Mouse (Mus musculus) stomach, embryonic 16.5 days (tissue): ENCODE results near the gene Olfr49. TPM values are rescaled to one million over a fixed set of nuclear protein-coding genes. Genes with fewer than 3 reads are reported as not detected.
A peak's percentile ranks its signal among the peaks of the same experiment; 100 is the strongest.

Experiments
- ATAC-seq: fragments of 200-750 bp; cut with Nextera tagmentation; 2 replicates; pipeline ENCODE4 v1.8.0; 2017; ENCODE audit warnings: moderate number of reproducible peaks, moderate TSS enrichment; ENCODE audit not compliant: insufficient read depth, low FRiP score
- H3K27ac ChIP-seq: fragments of 300-500 bp; sonication (generic); 2 replicates; pipeline ENCODE4 v1.5.1; 2014; ENCODE audit warnings: low read length
- H3K27me3 ChIP-seq: fragments of 300-500 bp; sonication (generic); 2 replicates; pipeline ENCODE4 v1.6.1; 2014; ENCODE audit warnings: low read length, control low read depth, mixed read lengths; ENCODE audit not compliant: control insufficient read depth, insufficient read depth
- H3K36me3 ChIP-seq: fragments of 300-500 bp; sonication (generic); 2 replicates; pipeline ENCODE4 v1.6.1; 2014; ENCODE audit warnings: low read length; ENCODE audit not compliant: control insufficient read depth, insufficient read depth
- H3K4me1 ChIP-seq: fragments of 300-500 bp; sonication (generic); 2 replicates; pipeline ENCODE4 v1.6.1; 2014; ENCODE audit warnings: low read length, control low read depth, mixed read lengths; ENCODE audit not compliant: control insufficient read depth, insufficient read depth
- H3K4me2 ChIP-seq: fragments of 300-500 bp; sonication (generic); 2 replicates; pipeline ENCODE4 v1.6.1; 2014; ENCODE audit warnings: low read depth, low read length, mixed read lengths
- H3K4me3 ChIP-seq: fragments of 300-500 bp; sonication (generic); replicated peaks from 2 replicates; pipeline ENCODE4 v1.5.1; 2014; ENCODE audit warnings: mild to moderate bottlenecking, low read length
- H3K9ac ChIP-seq: fragments of 300-500 bp; sonication (generic); 2 replicates; pipeline ENCODE4 v1.6.1; 2014; ENCODE audit warnings: low read length
- H3K9me3 ChIP-seq: fragments of 300-500 bp; sonication (generic); replicated peaks from 2 replicates; pipeline ENCODE4 v1.6.1; 2016; ENCODE audit warnings: low read length, control low read depth; ENCODE audit not compliant: control insufficient read depth
- WGBS: fragments of 180-500 bp; shearing (Covaris S2); extraction: QIAGEN DNeasy Blood & Tissue Kit; methylation state at CpG from one replicate; pipeline ENCODE4 v1.1.7; 2014; 5-methylcytosine and 5-hydroxymethylcytosine counted together
- polyA plus RNA-seq: library from polyadenylated mRNA; unstranded; fragments of >200 nt; fragmentation: Nextera tagmentation; extraction: Ambion mirVana; gene quantifications from 2 replicates; pipeline ENCODE4 v1.2.1, GENCODE M21; 2015

Olfr49 gene
- polyA plus RNA-seq, 1 experiment from 2014 or later, result not detected

DNA sequence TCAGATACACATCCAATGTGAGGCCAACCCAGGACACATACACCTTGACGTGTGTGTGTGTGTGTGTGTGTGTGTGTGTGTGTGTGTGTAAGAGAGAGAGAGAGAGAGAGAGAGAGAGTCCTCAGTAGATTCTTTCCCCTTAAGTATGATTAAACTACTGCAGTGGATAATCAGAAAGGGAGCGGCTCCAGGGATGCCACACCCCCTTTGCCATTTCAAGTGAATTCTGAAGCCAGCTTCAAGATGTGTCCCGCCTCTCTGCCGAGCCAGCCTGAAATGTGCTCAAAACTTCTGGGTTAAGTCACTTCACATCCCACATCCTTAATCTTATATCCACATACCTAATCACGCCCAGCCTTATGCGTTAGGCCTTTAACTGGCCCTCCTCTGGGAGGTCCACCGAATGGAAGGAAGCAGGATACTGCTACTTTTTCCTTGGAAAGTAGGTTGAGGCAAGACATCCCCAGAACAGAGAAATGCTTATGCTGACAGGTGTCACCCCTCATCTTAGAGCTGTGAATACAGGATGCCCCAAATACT is 26.5 kb downstream of the Olfr49 start:
- Histone ChIP-seq H3K9me3 (no peaks in the 10 kb centered on the region), H3K9ac (no peak overlapping the region), H3K27ac (peak overlapping the region; percentile 32; the same call in 1 of the 2 replicates), H3K27me3 (no peaks in the 10 kb centered on the region), H3K36me3 (no peaks in the 10 kb centered on the region), H3K4me3 (peak overlapping the region; percentile 64), H3K4me1 (peaks cover 12% of the 10 kb centered on the region; the same call in 1 of the 2 replicates), H3K4me2 (peak overlapping the region; percentile 53)
- ATAC-seq, result no peak
- 48% methylated on average over 7 of the region's 7 CpGs for WGBS

DNA sequence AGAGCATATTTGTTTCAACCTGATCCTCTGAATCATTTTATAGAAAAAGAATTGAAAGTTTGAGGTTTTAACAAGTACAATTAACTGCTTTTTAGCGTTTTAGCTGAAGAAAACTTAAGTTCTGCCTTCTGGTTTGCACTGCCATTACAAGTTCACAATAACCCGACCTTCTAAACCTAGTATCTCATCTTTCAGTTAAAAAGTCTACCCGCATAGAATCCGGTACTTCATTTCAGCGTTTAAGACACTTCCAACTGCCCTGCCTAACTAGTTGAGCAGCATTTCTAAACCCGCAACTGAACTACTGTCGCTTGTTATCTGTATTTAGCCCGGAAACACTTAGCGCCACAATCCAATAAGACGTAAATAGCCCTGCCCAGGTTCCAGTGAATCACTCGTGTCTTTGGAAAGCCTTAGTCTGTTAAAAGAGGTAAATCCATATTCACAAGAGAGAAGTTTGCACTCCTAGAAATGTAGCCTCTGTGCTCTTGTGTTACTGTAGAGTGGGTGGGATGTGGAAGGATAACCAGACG is 30.0 kb downstream of the Olfr49 start:
- peak overlapping the region; percentile 79 for H3K9ac ChIP-seq
- no peaks in the 10 kb centered on the region for H3K27me3 ChIP-seq
- H3K4me1 ChIP-seq, result peaks cover 30% of the 10 kb centered on the region
- peak overlapping the region; percentile 85 for H3K4me2 ChIP-seq
- no peak for ATAC-seq
- peak overlapping the region; percentile 93; the same call in 1 of the 2 replicates for H3K27ac ChIP-seq
- H3K9me3 ChIP-seq, result no peaks in the 10 kb centered on the region
- 47% methylated on average over 12 of the region's 12 CpGs for WGBS
- peak overlapping the region; percentile 92 for H3K4me3 ChIP-seq
- no peaks in the 10 kb centered on the region for H3K36me3 ChIP-seq

- ATAC-seq, result peak; percentile 99
- peak within 1 kb of the TSS; percentile 92 for H3K4me3 ChIP-seq
- H3K27me3 ChIP-seq, result no peaks in the 10 kb centered on the region
- H3K4me2 ChIP-seq, result peak within 1 kb of the TSS; percentile 85
- H3K4me1 ChIP-seq, result peaks cover 33% of the 10 kb centered on the region
- no peaks in the 10 kb centered on the region for H3K9me3 ChIP-seq
- under 1% methylated on average over 39 of the region's 39 CpGs for WGBS
- H3K27ac ChIP-seq, result peak within 1 kb of the TSS; percentile 93
- peak within 1 kb of the TSS; percentile 89 for H3K9ac ChIP-seq
- no peaks in the 10 kb centered on the region for H3K36me3 ChIP-seq
Measured at GRCm38 (mm10) chr14:54253741-54254291, 30.9 kb downstream of the Olfr49 start, which contains the start of the genes Dad1 and Abhd4. TSS of gene Dad1 (minus strand) at chr14:54254104. TSS of gene Abhd4 (plus strand) at chr14:54254188.

- peaks cover 30% of the 10 kb centered on the region for H3K4me1 ChIP-seq
- ATAC-seq, result no peak
- no peak overlapping the region for H3K4me3 ChIP-seq
- 0 out of 2 replicates have a peak overlapping the region, but pooled peaks have one; percentile 16 for H3K4me2 ChIP-seq
- no peak overlapping the region; the same call in 1 of the 2 replicates for H3K27ac ChIP-seq
- H3K27me3 ChIP-seq, result no peaks in the 10 kb centered on the region
- WGBS, result 49% methylated on average over 4 of the region's 4 CpGs
- H3K9ac ChIP-seq, result no peak overlapping the region
- 0 out of 2 replicates have a peak, but pooled peaks cover 3% of the 10 kb centered on the region for H3K36me3 ChIP-seq
- no peaks in the 10 kb centered on the region for H3K9me3 ChIP-seq
Measured at GRCm38 (mm10) chr14:54250122-54250521, 34.6 kb downstream of the Olfr49 start.

DNA sequence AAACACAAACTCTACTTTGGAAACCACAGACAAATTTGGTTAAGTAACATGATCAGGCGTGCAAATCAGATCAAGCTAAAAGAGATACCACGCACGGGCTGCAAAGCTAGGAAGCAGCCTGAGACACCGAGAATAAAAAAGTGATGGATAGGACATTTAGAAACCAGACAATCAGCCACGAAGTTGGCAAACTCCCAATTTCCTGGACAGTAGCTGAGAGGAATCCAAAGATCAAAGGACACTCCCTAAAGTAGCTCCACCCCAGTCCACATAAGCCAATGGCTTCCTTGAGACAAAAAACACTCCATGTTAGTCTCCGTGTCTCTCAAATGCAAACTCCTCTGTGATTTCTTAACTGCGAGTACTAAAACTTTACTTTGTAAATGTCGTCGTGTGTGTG is 35.4 kb downstream of the Olfr49 start:
- peaks cover 26% of the 10 kb centered on the region for H3K4me1 ChIP-seq
- H3K4me3 ChIP-seq, result no peak overlapping the region
- no peaks in the 10 kb centered on the region for H3K27me3 ChIP-seq
- 0 out of 2 replicates have a peak, but pooled peaks cover 3% of the 10 kb centered on the region for H3K36me3 ChIP-seq
- no peaks in the 10 kb centered on the region for H3K9me3 ChIP-seq
- H3K27ac ChIP-seq, result no peak overlapping the region
- H3K4me2 ChIP-seq, result no peak overlapping the region
- no peak overlapping the region for H3K9ac ChIP-seq
- ATAC-seq, result no peak
- WGBS, result 52% methylated on average over 9 of the region's 9 CpGs

GRCm38 (mm10) chr14:54246232-54246631 is 38.5 kb downstream of the Olfr49 start:
- no peak for ATAC-seq
- H3K27ac ChIP-seq, result no peak overlapping the region
- peaks cover 12% of the 10 kb centered on the region; the same call in 1 of the 2 replicates for H3K4me1 ChIP-seq
- H3K9ac ChIP-seq, result no peak overlapping the region
- no peak overlapping the region for H3K4me3 ChIP-seq
- no peak overlapping the region for H3K4me2 ChIP-seq
- WGBS, result 85% methylated on average over 3 of the region's 3 CpGs
- H3K36me3 ChIP-seq, result peaks cover 19% of the 10 kb centered on the region
- H3K27me3 ChIP-seq, result no peaks in the 10 kb centered on the region
- H3K9me3 ChIP-seq, result no peaks in the 10 kb centered on the region

- ATAC-seq, result no peak
- H3K4me1 ChIP-seq, result peaks cover 5% of the 10 kb centered on the region; the same call in 1 of the 2 replicates
- peaks cover 20% of the 10 kb centered on the region for H3K36me3 ChIP-seq
- no peak overlapping the region for H3K27ac ChIP-seq
- WGBS, result 52% methylated on average over 3 of the region's 3 CpGs
- no peaks in the 10 kb centered on the region for H3K27me3 ChIP-seq
- H3K9ac ChIP-seq, result no peak overlapping the region
- no peak overlapping the region for H3K4me2 ChIP-seq
- H3K4me3 ChIP-seq, result no peak overlapping the region
- H3K9me3 ChIP-seq, result no peaks in the 10 kb centered on the region
Measured at GRCm38 (mm10) chr14:54244183-54244582, 40.6 kb downstream of the Olfr49 start.

- ATAC-seq, result no peak
- H3K9ac ChIP-seq, result no peak overlapping the region
- H3K27me3 ChIP-seq, result no peaks in the 10 kb centered on the region
- H3K9me3 ChIP-seq, result no peaks in the 10 kb centered on the region
- H3K4me2 ChIP-seq, result no peak overlapping the region
- H3K4me1 ChIP-seq, result no peaks in the 10 kb centered on the region
- no peak overlapping the region for H3K27ac ChIP-seq
- H3K4me3 ChIP-seq, result no peak overlapping the region
- WGBS, result 87% methylated on average over 5 of the region's 5 CpGs
- peaks cover 17% of the 10 kb centered on the region for H3K36me3 ChIP-seq
Measured at GRCm38 (mm10) chr14:54240542-54240941, 44.2 kb downstream of the Olfr49 start.

DNA sequence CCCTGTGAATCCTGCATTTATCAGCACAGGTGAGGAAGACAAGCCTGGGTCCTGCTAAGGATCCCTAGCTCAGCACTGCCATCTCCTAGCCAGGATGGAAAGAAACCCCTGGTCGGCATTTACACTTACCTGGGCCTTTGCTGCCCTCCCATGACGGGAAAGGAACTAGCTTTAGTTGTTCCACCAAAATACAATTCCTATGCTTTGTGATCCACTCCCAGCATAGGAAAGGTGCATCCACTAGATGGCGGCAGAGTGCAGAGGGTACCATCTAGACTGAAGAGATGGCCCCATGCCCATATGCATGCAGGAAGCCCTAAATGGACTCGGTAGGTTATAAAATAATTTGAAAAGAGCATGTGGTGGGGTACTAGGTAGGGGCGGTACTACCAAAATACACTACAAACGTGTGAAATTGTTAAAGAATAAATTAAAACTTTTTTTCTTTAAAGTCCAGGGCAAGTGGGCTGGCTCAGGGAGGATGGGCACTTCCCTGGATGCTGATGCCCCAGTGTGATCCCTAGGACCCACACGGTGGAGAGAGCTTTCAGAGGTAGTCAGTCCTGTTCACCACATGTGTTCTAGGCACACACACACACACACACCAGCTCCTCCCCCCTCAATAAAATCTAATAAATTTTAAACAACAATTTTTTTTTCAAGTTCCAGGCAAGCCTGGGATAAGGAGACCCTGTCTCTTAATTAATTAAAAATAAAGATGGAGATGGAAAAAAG is 45.6 kb downstream of the Olfr49 start:
- H3K9me3 ChIP-seq, result no peaks in the 10 kb centered on the region
- H3K27me3 ChIP-seq, result no peaks in the 10 kb centered on the region
- ATAC-seq, result 0 out of 2 replicates have a peak, but pooled peaks have one; percentile 56
- 0 out of 2 replicates have a peak, but pooled peaks cover 3% of the 10 kb centered on the region for H3K4me1 ChIP-seq
- WGBS, result 19% methylated on average over 7 of the region's 7 CpGs
- peaks cover 17% of the 10 kb centered on the region for H3K36me3 ChIP-seq
- no peak overlapping the region for H3K4me2 ChIP-seq
- no peak overlapping the region for H3K4me3 ChIP-seq
- no peak overlapping the region for H3K27ac ChIP-seq
- no peak overlapping the region for H3K9ac ChIP-seq
